Mouse (Mus musculus) midbrain, embryonic 10.5 days (tissue): Measurements from ENCODE around the gene Vsig8. TPM values are rescaled to one million over a fixed set of nuclear protein-coding genes. Genes with fewer than 3 reads are reported as not detected.

Experiments used
- DNase-seq: peaks from one replicate; pipeline ENCODE4 v3.0.0-alpha.2; 2017; ENCODE audit warnings: low spot score
- H3K27ac ChIP-seq: fragments of 300-500 bp; sonication (generic); replicated peaks from 2 replicates; pipeline ENCODE4 v1.5.1; 2016; ENCODE audit warnings: mild to moderate bottlenecking
- H3K27me3 ChIP-seq: fragments of 300-500 bp; sonication (generic); 2 replicates; pipeline ENCODE4 v1.6.1; 2016; ENCODE audit warnings: low read depth, mild to moderate bottlenecking; ENCODE audit not compliant: poor library complexity, severe bottlenecking
- H3K36me3 ChIP-seq: fragments of 300-500 bp; sonication (generic); 2 replicates; pipeline ENCODE4 v1.6.1; 2016; ENCODE audit warnings: mild to moderate bottlenecking, moderate library complexity
- H3K4me1 ChIP-seq: fragments of 300-500 bp; sonication (generic); 2 replicates; pipeline ENCODE4 v1.6.1; 2016
- H3K4me3 ChIP-seq: fragments of 300-500 bp; sonication (generic); 2 replicates; pipeline ENCODE4 v1.5.1; 2016; ENCODE audit warnings: mild to moderate bottlenecking, moderate library complexity
- H3K9me3 ChIP-seq: fragments of 300-500 bp; sonication (generic); replicated peaks from 2 replicates; pipeline ENCODE4 v1.6.1; 2016; ENCODE audit warnings: mild to moderate bottlenecking
- WGBS: fragments of 180-500 bp; shearing (Covaris S2); methylation state at CpG from one replicate; pipeline ENCODE4 v1.1.7; 2016; 5-methylcytosine and 5-hydroxymethylcytosine counted together
- polyA plus RNA-seq: library from polyadenylated mRNA; unstranded; fragments of >200 nt; fragmentation: Nextera tagmentation; extraction: Ambion mirVana; gene quantifications from 2 replicates; pipeline ENCODE4 v1.2.1, GENCODE M21; 2016

Vsig8 gene
- polyA plus RNA-seq, 1 experiment from 2014 or later, result 0.17 TPM

- peaks cover 29% of the 10 kb centered on the region for H3K27me3 ChIP-seq
- 76% methylated on average over 4 of the region's 4 CpGs for WGBS
- no peak overlapping the region for H3K4me3 ChIP-seq
- H3K36me3 ChIP-seq, result no peaks in the 10 kb centered on the region
- H3K9me3 ChIP-seq, result peaks cover 9% of the 10 kb centered on the region; the same call in 1 of the 2 replicates
- H3K27ac ChIP-seq, result no peak overlapping the region
- DNase-seq, result no peak
- peaks cover 31% of the 10 kb centered on the region for H3K4me1 ChIP-seq
Observed at GRCm38 (mm10) chr1:172518013-172518412, 37.7 kb upstream of the Vsig8 start.

- Histone ChIP-seq H3K4me3 (no peak overlapping the region), H3K27me3 (peaks cover 37% of the 10 kb centered on the region), H3K27ac (peak overlapping the region; percentile 81; the same call in 1 of the 2 replicates), H3K4me1 (peaks cover 26% of the 10 kb centered on the region), H3K36me3 (no peaks in the 10 kb centered on the region), H3K9me3 (peaks cover 9% of the 10 kb centered on the region; the same call in 1 of the 2 replicates)
- no peak for DNase-seq
- WGBS, result 71% methylated on average over 6 of the region's 6 CpGs
Observed at GRCm38 (mm10) chr1:172519644-172520043, 36.1 kb upstream of the Vsig8 start.

- Histone ChIP-seq H3K4me3 (peak within 1 kb of the TSS; percentile 47), H3K9me3 (peaks cover 9% of the 10 kb centered on the region; the same call in 1 of the 2 replicates), H3K4me1 (peaks cover 32% of the 10 kb centered on the region), H3K27ac (peak within 1 kb of the TSS; percentile 81), H3K27me3 (peaks cover 37% of the 10 kb centered on the region), H3K36me3 (no peaks in the 10 kb centered on the region)
- 2% methylated on average over 28 of the region's 28 CpGs for WGBS
- peak; percentile 94 for DNase-seq
Observed at GRCm38 (mm10) chr1:172520576-172521440, 34.9 kb upstream of the Vsig8 start, which contains the start of gene Cfap45. Cfap45 (plus strand) TSS chr1:172520801.

- Histone ChIP-seq H3K27ac (no peak overlapping the region), H3K9me3 (peaks cover 6% of the 10 kb centered on the region; the same call in 1 of the 2 replicates), H3K4me1 (peaks cover 32% of the 10 kb centered on the region), H3K27me3 (peaks cover 54% of the 10 kb centered on the region), H3K36me3 (no peaks in the 10 kb centered on the region), H3K4me3 (no peak overlapping the region)
- DNase-seq, result no peak
- 75% methylated on average over 7 of the region's 7 CpGs for WGBS
Observed at GRCm38 (mm10) chr1:172522524-172522923, 33.2 kb upstream of the Vsig8 start.

- H3K4me3 ChIP-seq, result no peak overlapping the region
- peaks cover 35% of the 10 kb centered on the region for H3K4me1 ChIP-seq
- 77% methylated on average over 12 of the region's 12 CpGs for WGBS
- no peak for DNase-seq
- no peaks in the 10 kb centered on the region for H3K9me3 ChIP-seq
- no peaks in the 10 kb centered on the region for H3K36me3 ChIP-seq
- H3K27me3 ChIP-seq, result peaks cover 58% of the 10 kb centered on the region
- H3K27ac ChIP-seq, result no peak overlapping the region
Observed at GRCm38 (mm10) chr1:172523699-172524101, 32.0 kb upstream of the Vsig8 start.

GRCm38 (mm10) chr1:172525027-172525764 is 30.5 kb upstream of the Vsig8 start:
- Histone ChIP-seq H3K4me3 (no peak overlapping the region), H3K36me3 (no peaks in the 10 kb centered on the region), H3K27ac (0 out of 2 replicates have a peak overlapping the region, but pooled peaks have one; percentile 17), H3K9me3 (no peaks in the 10 kb centered on the region), H3K27me3 (peaks cover 51% of the 10 kb centered on the region), H3K4me1 (peaks cover 26% of the 10 kb centered on the region)
- WGBS, result 57% methylated on average over 15 of the region's 15 CpGs
- DNase-seq, result no peak

GRCm38 (mm10) chr1:172525971-172526370 is 29.8 kb upstream of the Vsig8 start:
- H3K27ac ChIP-seq, result no peak overlapping the region
- 75% methylated on average over 7 of the region's 7 CpGs for WGBS

GRCm38 (mm10) chr1:172526380-172527081 is 29.2 kb upstream of the Vsig8 start:
- H3K4me3 ChIP-seq, result no peak overlapping the region
- no peak for DNase-seq
- WGBS, result 74% methylated on average over 23 of the region's 23 CpGs
- peaks cover 24% of the 10 kb centered on the region for H3K4me1 ChIP-seq
- peaks cover 60% of the 10 kb centered on the region for H3K27me3 ChIP-seq
- H3K36me3 ChIP-seq, result no peaks in the 10 kb centered on the region
- no peaks in the 10 kb centered on the region for H3K9me3 ChIP-seq
- H3K27ac ChIP-seq, result no peak overlapping the region

More at GRCm38 (mm10) chr1:172525971-172526370, 29.8 kb upstream of the Vsig8 start:
- Histone ChIP-seq H3K4me1 (peaks cover 26% of the 10 kb centered on the region), H3K27me3 (peaks cover 58% of the 10 kb centered on the region), H3K4me3 (no peak overlapping the region), H3K36me3 (no peaks in the 10 kb centered on the region), H3K9me3 (no peaks in the 10 kb centered on the region)
- DNase-seq, result no peak

- H3K4me1 ChIP-seq, result peaks cover 29% of the 10 kb centered on the region
- no peak for DNase-seq
- no peaks in the 10 kb centered on the region for H3K9me3 ChIP-seq
- 95% methylated on average over 10 of the region's 10 CpGs for WGBS
- no peak overlapping the region for H3K4me3 ChIP-seq
- no peak overlapping the region for H3K27ac ChIP-seq
- peaks cover 60% of the 10 kb centered on the region for H3K27me3 ChIP-seq
- no peaks in the 10 kb centered on the region for H3K36me3 ChIP-seq
Observed at GRCm38 (mm10) chr1:172527431-172527830, 28.3 kb upstream of the Vsig8 start.

GRCm38 (mm10) chr1:172528701-172529100 is 27.0 kb upstream of the Vsig8 start:
- Histone ChIP-seq H3K27me3 (peaks cover 58% of the 10 kb centered on the region), H3K4me3 (no peak overlapping the region), H3K27ac (no peak overlapping the region), H3K4me1 (peaks cover 39% of the 10 kb centered on the region), H3K36me3 (no peaks in the 10 kb centered on the region), H3K9me3 (no peaks in the 10 kb centered on the region)
- DNase-seq, result peak; percentile 84
- WGBS, result 9% methylated on average over 7 of the region's 7 CpGs

- Histone ChIP-seq H3K4me3 (no peak overlapping the region), H3K36me3 (no peaks in the 10 kb centered on the region), H3K27ac (no peak overlapping the region), H3K27me3 (peaks cover 74% of the 10 kb centered on the region), H3K4me1 (peaks cover 37% of the 10 kb centered on the region), H3K9me3 (no peaks in the 10 kb centered on the region)
- 34% methylated on average over 8 of the region's 8 CpGs for WGBS
- DNase-seq, result peak; percentile 36
Observed at GRCm38 (mm10) chr1:172530544-172531220, 25.1 kb upstream of the Vsig8 start.

GRCm38 (mm10) chr1:172532551-172532950 is 23.2 kb upstream of the Vsig8 start:
- H3K36me3 ChIP-seq, result no peaks in the 10 kb centered on the region
- H3K4me1 ChIP-seq, result peaks cover 37% of the 10 kb centered on the region
- peaks cover 57% of the 10 kb centered on the region for H3K27me3 ChIP-seq
- peak overlapping the region; percentile 51 for H3K4me3 ChIP-seq
- WGBS, result 2% methylated on average over 13 of the region's 13 CpGs
- peak overlapping the region; percentile 71 for H3K27ac ChIP-seq
- H3K9me3 ChIP-seq, result no peaks in the 10 kb centered on the region
- peak; percentile 76 for DNase-seq
